Mouse (Mus musculus) ES-Bruce4 (cell line): Measurements from ENCODE around the gene Abhd16b. TPM values are rescaled to one million over a fixed set of nuclear protein-coding genes. Genes with fewer than 3 reads are reported as not detected.

Experiments used
- H3K27ac ChIP-seq: 2 replicates; pipeline ENCODE4 v1.5.1; 2012; ENCODE audit warnings: low read length, inconsistent platforms; ENCODE audit not compliant: insufficient read depth
- H3K27me3 ChIP-seq: 2 replicates; pipeline ENCODE4 v1.6.1; 2012; ENCODE audit warnings: mild to moderate bottlenecking, low read length, inconsistent platforms; ENCODE audit not compliant: control insufficient read depth, poor library complexity, insufficient read depth, severe bottlenecking
- H3K36me3 ChIP-seq: 2 replicates; pipeline ENCODE4 v1.6.1; 2012; ENCODE audit warnings: inconsistent platforms, mild to moderate bottlenecking, low read length, moderate library complexity; ENCODE audit not compliant: control insufficient read depth, poor library complexity, insufficient read depth, severe bottlenecking
- H3K4me1 ChIP-seq: one replicate; pipeline ENCODE4 v1.8.1; 2011; ENCODE audit warnings: low read length; ENCODE audit not compliant: control insufficient read depth, insufficient read depth
- H3K4me3 ChIP-seq: 2 replicates; pipeline ENCODE4 v1.5.1; 2011; ENCODE audit warnings: low read depth, mild to moderate bottlenecking, low read length
- H3K9ac ChIP-seq: 2 replicates; pipeline ENCODE4 v1.6.1; 2012; ENCODE audit warnings: low read depth, mild to moderate bottlenecking, inconsistent platforms; ENCODE audit not compliant: poor library complexity, severe bottlenecking
- H3K9me3 ChIP-seq: replicated peaks from 2 replicates; pipeline ENCODE4 v1.6.1; 2012; ENCODE audit warnings: mild to moderate bottlenecking, low read length, inconsistent platforms; ENCODE audit not compliant: control insufficient read depth, poor library complexity, insufficient read depth, severe bottlenecking
- CTCF ChIP-seq: IDR thresholded peaks from one replicate; pipeline ENCODE4 v1.8.1; 2011; ENCODE audit warnings: low read depth, low read length
- EP300 ChIP-seq: IDR thresholded peaks from 2 replicates; pipeline ENCODE4 v1.6.1; 2011; ENCODE audit warnings: low read depth, low read length; ENCODE audit not compliant: insufficient read depth
- POLR2A ChIP-seq: IDR thresholded peaks from one replicate; pipeline ENCODE4 v1.8.1; 2011; ENCODE audit warnings: low read length; ENCODE audit not compliant: insufficient read depth
- polyA plus RNA-seq: library from polyadenylated mRNA; stranded (reverse); fragments of >200 nt; gene quantifications from 2 replicates; pipeline ENCODE4 v1.2.4, GENCODE M21; 2011; ENCODE audit warnings: low read depth; ENCODE audit not compliant: missing spikeins, insufficient read depth, insufficient read length

The Abhd16b gene
- polyA plus RNA-seq, 1 experiment = not detected

DNA sequence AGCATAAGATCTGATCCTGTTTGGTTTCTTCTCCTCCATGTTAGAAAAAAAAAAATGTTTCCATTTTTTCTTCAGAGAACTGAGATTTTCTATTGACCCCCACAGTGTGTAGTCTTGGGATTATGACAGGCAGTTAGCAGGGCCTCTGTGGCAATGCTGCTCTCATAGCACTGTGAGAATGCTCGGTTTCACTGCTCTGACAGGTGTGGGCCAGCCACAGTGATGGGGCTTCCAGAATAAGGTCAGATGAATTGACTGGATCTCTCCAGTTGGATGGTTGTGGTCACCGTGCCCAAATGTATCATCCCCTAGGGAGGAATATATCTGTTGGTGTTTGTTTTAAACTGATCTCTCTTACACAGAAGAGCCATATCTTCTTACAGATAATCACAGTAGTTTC, 16.2 kb downstream of the Abhd16b start:
- Histone ChIP-seq H3K4me3 (no peak overlapping the region), H3K27ac (no peak overlapping the region), H3K27me3 (no peaks in the 10 kb centered on the region), H3K36me3 (peaks cover 68% of the 10 kb centered on the region), H3K4me1 (no peaks in the 10 kb centered on the region), H3K9me3 (no peaks in the 10 kb centered on the region), H3K9ac (no peak overlapping the region)
- TF ChIP-seq POLR2A (no peak), EP300 (no peak), CTCF (no peak)

DNA sequence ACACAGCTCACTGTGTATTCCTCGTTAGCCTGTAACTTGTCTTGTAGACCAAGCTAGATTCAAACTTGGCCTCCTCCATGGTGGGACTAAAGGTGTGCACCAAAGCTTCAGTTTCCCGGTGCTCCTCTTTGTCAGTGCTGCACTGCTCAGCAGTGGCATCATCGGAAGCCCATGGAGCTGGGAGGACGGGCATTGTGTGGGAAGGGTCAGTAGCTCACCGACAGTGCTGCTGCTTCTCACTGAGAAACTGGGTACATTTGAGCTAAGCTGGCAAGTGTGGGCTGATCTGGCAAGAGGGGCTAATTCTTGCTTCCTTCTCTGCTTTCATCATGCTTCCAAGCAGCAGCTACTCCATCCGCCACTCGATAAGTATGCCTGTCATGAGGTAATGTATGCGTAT, 18.2 kb downstream of the Abhd16b start:
- no peak overlapping the region for H3K4me3 ChIP-seq
- H3K9ac ChIP-seq = no peak overlapping the region
- peaks cover 76% of the 10 kb centered on the region for H3K36me3 ChIP-seq
- H3K9me3 ChIP-seq = no peaks in the 10 kb centered on the region
- no peaks in the 10 kb centered on the region for H3K27me3 ChIP-seq
- no peaks in the 10 kb centered on the region for H3K4me1 ChIP-seq
- no peak overlapping the region for H3K27ac ChIP-seq
- TF ChIP-seq CTCF (no peak), EP300 (no peak), POLR2A (no peak)

DNA sequence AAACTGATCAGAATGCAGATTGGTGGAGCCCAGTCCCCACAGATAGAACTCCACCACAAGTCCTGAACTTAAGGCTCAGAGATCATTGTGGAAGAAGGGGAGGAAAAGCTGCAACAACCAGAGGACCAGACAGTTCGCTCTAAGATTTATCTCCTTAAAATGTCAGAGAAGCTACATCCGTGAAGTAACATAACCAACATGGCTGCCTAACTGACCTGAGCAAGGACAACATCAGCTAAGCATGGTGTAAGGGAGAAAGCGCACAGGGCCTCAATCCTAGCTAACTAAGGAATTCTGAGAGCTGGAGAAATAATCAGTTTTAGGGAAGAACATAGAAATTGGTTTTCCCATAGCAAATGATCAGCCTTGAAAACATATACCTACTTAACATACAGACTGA, 26.2 kb downstream of the Abhd16b start:
- peak overlapping the region; percentile 49 for H3K4me3 ChIP-seq
- H3K27ac ChIP-seq = peak overlapping the region; percentile 96
- TF ChIP-seq CTCF = no peak
- TF ChIP-seq POLR2A = no peak
- no peak for TF ChIP-seq EP300
- no peaks in the 10 kb centered on the region for H3K27me3 ChIP-seq
- H3K36me3 ChIP-seq = peaks cover 28% of the 10 kb centered on the region
- no peaks in the 10 kb centered on the region for H3K9me3 ChIP-seq
- peak overlapping the region; percentile 93 for H3K9ac ChIP-seq
- no peaks in the 10 kb centered on the region for H3K4me1 ChIP-seq

DNA sequence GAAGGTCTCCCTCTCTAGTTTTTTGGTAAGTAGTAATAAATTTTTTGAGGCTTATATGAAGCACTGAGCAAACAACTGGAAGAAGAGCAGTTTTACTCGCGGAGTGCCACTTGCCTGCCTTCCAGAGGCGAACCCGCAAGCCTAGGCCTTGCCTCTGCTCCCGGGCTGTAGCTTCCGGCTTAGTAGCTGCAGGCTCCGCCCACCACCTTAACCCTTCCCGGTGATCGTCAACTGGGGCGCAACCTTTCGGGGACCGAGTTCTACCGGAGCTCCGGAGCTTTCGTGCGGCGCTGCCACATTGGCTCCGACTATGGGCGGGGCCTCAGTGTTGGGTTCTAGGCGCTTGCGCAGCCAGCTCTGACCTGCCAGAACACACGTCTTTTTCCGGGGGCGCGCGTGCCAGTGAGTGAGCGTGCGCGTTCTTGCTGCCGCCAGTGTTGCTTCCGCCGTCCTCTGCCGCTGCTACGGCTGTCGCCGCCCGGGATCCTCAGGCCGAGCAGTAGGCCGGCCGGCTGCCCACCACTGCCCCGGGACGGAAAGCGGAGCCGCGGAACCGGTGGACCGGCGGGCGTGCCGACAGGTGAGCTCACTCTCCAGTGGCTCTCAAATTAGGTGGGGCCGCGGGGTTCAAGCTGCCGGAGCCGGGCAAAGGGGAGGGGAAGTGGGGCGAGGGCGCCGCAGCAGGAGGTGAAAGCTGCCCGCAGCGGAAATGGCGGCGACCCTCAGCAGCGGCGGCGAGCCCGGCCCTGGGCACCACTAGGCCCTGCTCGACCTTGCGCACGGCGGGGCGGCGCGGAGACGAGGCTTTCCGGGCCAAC, 27.3 kb downstream of the Abhd16b start, which contains the start of gene Dnajc5:
Gene Dnajc5 (plus strand): TSS at position 368 of the 818 bp plus-strand sequence.
- Histone ChIP-seq H3K9ac (peak within 1 kb of the TSS; percentile 93), H3K4me3 (peak within 1 kb of the TSS; percentile 65), H3K9me3 (no peaks in the 10 kb centered on the region), H3K36me3 (peaks cover 17% of the 10 kb centered on the region), H3K27me3 (no peaks in the 10 kb centered on the region), H3K4me1 (no peaks in the 10 kb centered on the region), H3K27ac (peak within 1 kb of the TSS; percentile 96)
- TF ChIP-seq POLR2A (no peak), CTCF (no peak), EP300 (no peak)

DNA sequence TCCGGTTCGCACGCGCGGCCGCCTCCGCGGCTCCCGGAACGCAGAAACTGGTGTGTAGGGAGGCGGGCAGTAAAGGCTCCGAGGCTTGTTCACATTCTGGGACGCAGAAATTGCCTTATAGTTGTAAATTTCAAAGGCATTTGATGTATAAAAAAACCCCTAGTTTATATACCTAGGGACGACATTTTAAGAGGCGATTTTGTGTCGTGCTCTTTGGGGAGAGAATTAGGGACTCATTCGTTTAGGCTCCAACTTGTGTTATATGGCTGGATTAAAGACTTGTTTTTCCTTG, 27.9 kb downstream of the Abhd16b start:
- Histone ChIP-seq H3K9ac (peak overlapping the region; percentile 93), H3K27me3 (no peaks in the 10 kb centered on the region), H3K27ac (peak overlapping the region; percentile 72; the same call in 1 of the 2 replicates), H3K36me3 (peaks cover 14% of the 10 kb centered on the region), H3K4me3 (peak overlapping the region; percentile 65), H3K4me1 (no peaks in the 10 kb centered on the region), H3K9me3 (no peaks in the 10 kb centered on the region)
- no peak for TF ChIP-seq POLR2A
- TF ChIP-seq EP300 = no peak
- TF ChIP-seq CTCF = no peak

DNA sequence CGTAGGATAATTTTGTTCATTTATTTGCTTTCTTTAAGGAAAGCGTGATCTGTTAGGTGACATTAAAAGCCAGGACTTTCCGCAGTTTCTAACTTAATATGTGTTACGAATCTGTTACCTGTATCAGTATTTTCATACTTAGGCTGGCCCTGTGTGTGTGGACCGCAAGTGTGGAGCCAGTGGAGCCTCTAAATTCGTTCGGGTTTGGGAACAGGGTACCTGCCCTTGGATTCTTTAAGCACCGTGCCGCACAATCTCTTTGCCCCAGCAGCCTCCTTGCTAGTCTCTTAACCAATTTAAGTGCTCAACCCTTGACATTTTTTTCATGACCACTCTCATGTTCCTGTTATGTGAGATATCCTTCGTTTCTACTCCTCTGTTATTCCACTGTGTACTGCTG, 28.5 kb downstream of the Abhd16b start:
- H3K36me3 ChIP-seq = peaks cover 9% of the 10 kb centered on the region
- peak overlapping the region; percentile 80 for H3K4me3 ChIP-seq
- H3K27ac ChIP-seq = no peak overlapping the region
- no peaks in the 10 kb centered on the region for H3K9me3 ChIP-seq
- H3K4me1 ChIP-seq = no peaks in the 10 kb centered on the region
- no peaks in the 10 kb centered on the region for H3K27me3 ChIP-seq
- H3K9ac ChIP-seq = peak overlapping the region; percentile 93
- no peak for TF ChIP-seq POLR2A
- no peak for TF ChIP-seq CTCF
- no peak for TF ChIP-seq EP300
